Mouse (Mus musculus) embryonic fibroblast, embryonic 13.5 days (primary cell): Measurements from ENCODE around the gene Ptch2.

ENCODE experiments used
- CTCF ChIP-seq: IDR thresholded peaks from 2 replicates; pipeline ENCODE4 v1.5.1; 2011; ENCODE audit warnings: mild to moderate bottlenecking, control low read depth, low read length, moderate library complexity, borderline replicate concordance; ENCODE audit not compliant: insufficient read depth
- POLR2A ChIP-seq: IDR thresholded peaks from 2 replicates; pipeline ENCODE4 v1.6.1; 2011; ENCODE audit warnings: low read depth, mild to moderate bottlenecking, control low read depth, low read length, moderate library complexity

- TF ChIP-seq CTCF: no peak
- TF ChIP-seq POLR2A: no peak
Observed at GRCm38 (mm10) chr4:117070624-117071023, 25.3 kb upstream of the Ptch2 start.
